Mouse (Mus musculus) forebrain, embryonic 10.5 days (tissue): ENCODE data around the gene Zfp42. TPM values are rescaled to one million over a fixed set of nuclear protein-coding genes. Genes with fewer than 3 reads are reported as not detected.
A peak's percentile ranks its signal among the peaks of the same experiment; 100 is the strongest.
"Not testable (repeated sequence)": the region's sequence is repeated elsewhere in the genome, so short reads cannot be mapped to it uniquely, and the experiment has no call there.

Experiments used
- DNase-seq: peaks from one replicate; pipeline ENCODE4 v3.0.0-alpha.2; 2017; ENCODE audit warnings: low spot score; ENCODE audit errors: extremely low spot score
- H3K27ac ChIP-seq: fragments of 300-500 bp; sonication (generic); 2 replicates; pipeline ENCODE4 v1.5.1; 2016; ENCODE audit warnings: mild to moderate bottlenecking
- H3K27me3 ChIP-seq: fragments of 300-500 bp; sonication (generic); 2 replicates; pipeline ENCODE4 v1.6.1; 2016; ENCODE audit warnings: mild to moderate bottlenecking; ENCODE audit not compliant: poor library complexity, severe bottlenecking
- H3K36me3 ChIP-seq: fragments of 300-500 bp; sonication (generic); replicated peaks from 2 replicates; pipeline ENCODE4 v1.6.1; 2016; ENCODE audit warnings: mild to moderate bottlenecking, moderate library complexity
- H3K4me1 ChIP-seq: fragments of 300-500 bp; sonication (generic); 2 replicates; pipeline ENCODE4 v1.6.1; 2016
- H3K4me3 ChIP-seq: fragments of 300-500 bp; sonication (generic); 2 replicates; pipeline ENCODE4 v1.5.1; 2016; ENCODE audit warnings: mild to moderate bottlenecking, moderate library complexity
- H3K9me3 ChIP-seq: fragments of 300-500 bp; sonication (generic); 2 replicates; pipeline ENCODE4 v1.6.1; 2016; ENCODE audit warnings: mild to moderate bottlenecking, moderate library complexity
- WGBS: fragments of 180-500 bp; shearing (Covaris S2); methylation state at CpG from one replicate; pipeline ENCODE4 v1.1.7; 2016; 5-methylcytosine and 5-hydroxymethylcytosine counted together
- polyA plus RNA-seq: library from polyadenylated mRNA; unstranded; fragments of >200 nt; fragmentation: Nextera tagmentation; extraction: Ambion mirVana; gene quantifications from 2 replicates; pipeline ENCODE4 v1.2.1, GENCODE M21; 2016

Gene Zfp42
- polyA plus RNA-seq, result not detected in 2 replicates

DNA sequence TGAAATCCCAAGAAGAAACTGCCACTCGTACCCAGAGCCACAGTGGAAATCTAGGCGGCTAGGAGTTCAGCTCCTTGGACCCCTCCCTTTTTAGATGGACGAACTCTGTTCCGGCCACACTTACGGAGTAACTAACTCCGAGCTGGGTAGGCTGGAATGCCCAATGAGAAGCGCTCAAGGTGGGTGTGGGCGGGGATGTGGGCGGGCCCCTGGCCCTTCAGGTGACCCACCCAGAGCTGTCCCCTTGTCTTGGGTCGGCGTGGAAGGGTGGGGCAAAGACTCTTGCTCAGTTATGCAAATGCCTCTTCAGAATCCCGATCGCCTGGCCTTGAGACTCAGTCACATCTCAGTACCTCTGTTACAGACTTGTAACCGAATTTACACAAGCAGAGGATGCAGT is at the start of gene Zfp42:
Gene Zfp42 (minus strand): TSS at position 85 of the 400 bp plus-strand sequence.
- WGBS, result 39% methylated on average over 14 of the region's 14 CpGs

DNA sequence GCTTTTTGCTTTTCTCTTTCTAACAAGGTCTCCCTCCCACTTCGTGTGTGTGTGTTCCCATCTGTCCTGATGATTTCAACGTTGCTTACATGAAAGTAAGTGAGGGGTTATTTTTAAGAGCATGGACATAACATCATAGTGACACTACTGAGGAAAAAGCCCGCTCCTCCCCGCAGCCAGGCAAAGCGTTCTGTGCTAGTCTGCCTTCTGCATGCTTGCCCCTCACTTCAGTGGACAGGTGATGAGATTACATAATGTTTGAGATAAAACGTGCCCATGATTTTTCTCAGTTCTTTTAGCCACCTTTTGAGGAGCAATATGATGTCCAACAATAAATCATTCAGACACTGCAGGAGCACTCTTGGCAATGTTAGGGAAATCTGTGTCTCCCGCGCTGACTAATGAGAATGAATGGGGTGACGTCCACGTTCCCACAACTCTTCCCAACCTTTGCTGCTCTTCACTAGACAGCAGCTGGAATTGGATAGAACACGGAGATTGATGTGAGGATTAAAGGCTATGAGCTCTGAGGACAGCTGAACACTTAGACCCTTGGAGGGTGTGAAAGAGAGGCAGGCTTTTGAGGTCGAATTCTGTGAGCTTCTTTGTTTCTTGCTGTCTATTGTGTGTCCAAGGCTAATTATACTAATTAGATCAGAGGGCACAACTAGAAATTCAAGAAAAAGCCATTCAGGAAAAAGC is 49.4 kb upstream of the Zfp42 start:
- no peak overlapping the region for H3K4me3 ChIP-seq
- no peak for DNase-seq
- H3K36me3 ChIP-seq, result no peaks in the 10 kb centered on the region
- peaks cover 8% of the 10 kb centered on the region; the same call in 1 of the 2 replicates for H3K4me1 ChIP-seq
- 55% methylated on average over 12 of the region's 12 CpGs for WGBS
- peak overlapping the region; percentile 9; the same call in 1 of the 2 replicates for H3K27ac ChIP-seq
- no peaks in the 10 kb centered on the region for H3K27me3 ChIP-seq
- H3K9me3 ChIP-seq, result no peaks in the 10 kb centered on the region

More for the DNA sequence above, at the start of gene Zfp42:
- no peaks in the 10 kb centered on the region for H3K36me3 ChIP-seq
- no peaks in the 10 kb centered on the region for H3K4me1 ChIP-seq
- DNase-seq, result no peak
- peak within 1 kb of the TSS; percentile 14 for H3K4me3 ChIP-seq
- H3K27me3 ChIP-seq, result no peaks in the 10 kb centered on the region
- no peak within 1 kb of the TSS for H3K27ac ChIP-seq
- H3K9me3 ChIP-seq, result peaks cover 7% of the 10 kb centered on the region

DNA sequence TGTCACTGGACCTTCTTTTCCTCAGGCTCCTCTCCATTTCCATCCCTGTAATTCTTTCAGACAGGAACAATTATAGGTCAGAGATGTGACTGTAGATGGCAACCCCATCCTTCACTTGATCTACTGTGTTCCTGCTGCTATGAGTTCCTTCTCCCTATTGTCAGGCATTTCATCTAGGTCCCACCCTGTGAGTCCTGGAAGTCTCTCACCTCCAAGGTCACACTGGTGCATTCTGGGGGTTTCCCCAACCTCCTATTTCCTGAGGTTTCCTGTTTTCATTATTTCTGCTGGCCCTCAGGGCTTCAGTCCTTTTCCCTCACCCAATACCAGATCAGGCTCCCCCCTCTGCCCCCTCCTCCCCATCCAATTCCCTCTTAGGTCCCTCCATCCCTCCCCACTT is 45.5 kb upstream of the Zfp42 start:
- not testable (repeated sequence) for H3K9me3 ChIP-seq, H3K4me1 ChIP-seq, H3K4me3 ChIP-seq, H3K27me3 ChIP-seq, DNase-seq, H3K36me3 ChIP-seq, H3K27ac ChIP-seq

DNA sequence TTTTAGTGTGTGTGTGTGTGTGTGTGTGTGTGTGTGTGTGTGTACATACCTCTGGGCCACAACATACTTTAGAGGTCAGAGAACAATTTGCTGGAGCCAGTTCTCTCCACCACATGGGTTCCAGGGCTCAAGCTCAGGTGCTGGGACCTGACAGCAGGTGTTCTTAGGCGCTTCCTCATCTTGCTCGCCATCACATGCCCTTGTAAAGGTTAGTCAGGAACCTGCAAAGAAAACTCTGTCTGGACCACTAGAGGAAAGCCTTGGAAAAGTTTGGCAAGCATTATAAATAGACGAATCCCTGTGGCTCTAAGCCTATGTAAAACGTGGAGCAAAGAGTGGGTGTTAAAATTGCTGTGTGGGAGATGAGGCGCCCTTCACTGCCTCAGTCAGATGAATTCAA is 31.8 kb upstream of the Zfp42 start:
- Histone ChIP-seq H3K4me1 (no peaks in the 10 kb centered on the region), H3K9me3 (no peaks in the 10 kb centered on the region), H3K27ac (no peak overlapping the region), H3K36me3 (no peaks in the 10 kb centered on the region), H3K4me3 (no peak overlapping the region), H3K27me3 (no peaks in the 10 kb centered on the region)
- DNase-seq, result no peak
- 84% methylated on average over 5 of the region's 5 CpGs for WGBS

DNA sequence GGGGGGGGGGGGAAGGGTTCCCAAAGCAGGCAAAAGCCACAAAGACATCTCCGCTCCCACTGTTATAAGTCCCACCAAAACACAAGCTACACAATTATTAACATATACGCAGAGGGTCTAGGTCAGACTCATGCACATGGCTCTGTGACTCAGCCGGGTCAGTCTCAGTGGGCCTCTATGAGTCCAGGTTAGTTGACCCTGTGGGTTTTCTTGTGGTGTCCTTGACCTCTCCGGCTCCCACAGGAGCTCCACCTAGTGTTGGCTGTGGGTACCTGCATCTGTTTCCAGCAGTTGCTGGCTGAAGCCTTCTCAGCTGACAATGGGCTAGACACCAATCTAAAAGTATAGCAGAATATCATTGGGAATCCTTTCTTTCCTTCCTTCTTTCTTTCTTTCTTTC is 26.7 kb upstream of the Zfp42 start:
- no peaks in the 10 kb centered on the region for H3K36me3 ChIP-seq
- H3K9me3 ChIP-seq, result 0 out of 2 replicates have a peak, but pooled peaks cover 3% of the 10 kb centered on the region
- DNase-seq, result peak; percentile 36
- H3K4me3 ChIP-seq, result no peak overlapping the region
- no peaks in the 10 kb centered on the region for H3K4me1 ChIP-seq
- H3K27me3 ChIP-seq, result no peaks in the 10 kb centered on the region
- 64% methylated on average over 4 of the region's 4 CpGs for WGBS
- no peak overlapping the region for H3K27ac ChIP-seq

DNA sequence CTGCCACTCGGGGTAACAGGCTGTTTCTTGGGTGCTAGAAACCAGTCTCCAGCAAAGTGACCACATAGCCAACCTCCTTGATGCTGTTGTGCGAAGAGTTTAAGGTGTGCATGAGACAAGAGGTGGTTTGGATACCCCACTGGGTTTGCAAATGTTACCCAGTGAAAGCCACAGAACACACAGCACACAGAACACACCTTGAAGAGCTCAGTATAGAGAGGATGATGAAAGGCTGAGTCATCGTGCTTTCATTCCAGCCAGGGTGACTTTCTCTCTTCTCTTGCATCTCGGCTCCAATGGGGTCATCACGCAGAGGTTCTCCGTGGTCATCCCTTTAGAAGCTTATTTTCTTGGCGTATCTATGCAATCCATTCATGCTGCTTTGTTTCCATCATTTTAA is 24.9 kb upstream of the Zfp42 start:
- Histone ChIP-seq H3K4me1 (no peaks in the 10 kb centered on the region), H3K27me3 (no peaks in the 10 kb centered on the region), H3K9me3 (0 out of 2 replicates have a peak, but pooled peaks cover 3% of the 10 kb centered on the region), H3K36me3 (no peaks in the 10 kb centered on the region), H3K4me3 (no peak overlapping the region), H3K27ac (no peak overlapping the region)
- WGBS, result 91% methylated on average over 7 of the region's 7 CpGs
- no peak for DNase-seq

DNA sequence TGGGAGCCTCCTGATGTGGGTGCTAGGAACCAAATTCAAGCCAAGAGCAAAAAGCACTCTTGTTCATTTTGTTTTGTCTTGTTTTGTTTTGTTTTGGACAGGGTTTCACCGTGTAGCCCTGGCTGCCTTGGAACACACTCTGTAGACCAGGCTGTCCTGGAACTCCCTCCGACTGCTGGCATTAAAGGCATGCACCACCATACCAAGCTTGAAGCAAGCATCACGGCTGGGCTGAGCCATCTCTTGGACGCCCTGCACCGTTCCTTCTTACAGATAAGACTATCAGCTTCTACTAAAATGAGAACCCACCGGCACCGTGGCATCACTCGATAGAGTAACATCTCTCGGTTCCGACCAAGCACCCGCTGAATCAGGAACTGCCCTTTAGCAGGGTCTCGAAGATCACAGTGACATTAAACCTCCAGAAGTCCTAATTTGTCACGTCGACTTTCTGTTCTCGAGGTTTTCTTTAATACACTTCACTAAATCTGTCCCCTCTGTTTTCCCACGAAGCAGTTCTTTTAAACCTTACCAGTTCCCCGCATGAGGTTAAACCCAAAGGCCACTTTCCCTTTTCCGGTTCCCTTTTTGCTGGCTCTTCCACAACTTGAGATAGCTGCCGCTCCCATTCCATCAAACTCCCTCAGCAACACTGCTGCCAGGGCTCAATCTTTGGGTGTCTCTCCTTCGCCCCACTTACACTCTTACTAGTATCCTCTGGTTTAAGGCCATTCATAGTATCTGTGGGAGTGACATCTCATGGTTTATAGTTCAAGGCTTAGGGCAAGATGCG is 23.3 kb upstream of the Zfp42 start:
- Histone ChIP-seq H3K36me3 (no peaks in the 10 kb centered on the region), H3K27me3 (no peaks in the 10 kb centered on the region), H3K9me3 (0 out of 2 replicates have a peak, but pooled peaks cover 5% of the 10 kb centered on the region), H3K4me3 (no peak overlapping the region), H3K4me1 (no peaks in the 10 kb centered on the region), H3K27ac (no peak overlapping the region)
- 92% methylated on average over 21 of the region's 21 CpGs for WGBS
- no peak for DNase-seq

DNA sequence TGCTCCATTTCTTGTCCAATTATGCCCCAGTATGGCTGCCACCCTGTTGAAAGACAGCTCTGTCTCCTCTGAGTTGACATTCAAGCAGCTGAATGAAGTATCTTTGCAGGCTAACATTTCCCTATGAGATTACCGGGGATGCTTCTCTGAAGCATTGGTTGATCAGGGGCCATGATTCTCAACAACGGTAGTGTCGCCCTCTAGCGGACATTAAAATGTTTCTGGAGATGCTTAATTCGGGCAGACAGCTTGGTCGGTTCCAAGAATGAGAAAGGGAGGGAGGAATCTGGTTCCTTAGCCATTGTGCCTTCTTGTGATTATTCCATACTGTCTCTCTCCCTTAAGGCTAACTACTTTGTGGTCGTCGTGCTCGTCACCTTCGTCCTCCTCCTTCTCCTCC is 21.9 kb upstream of the Zfp42 start:
- H3K4me1 ChIP-seq, result no peaks in the 10 kb centered on the region
- H3K9me3 ChIP-seq, result 0 out of 2 replicates have a peak, but pooled peaks cover 5% of the 10 kb centered on the region
- H3K27me3 ChIP-seq, result no peaks in the 10 kb centered on the region
- 85% methylated on average over 10 of the region's 10 CpGs for WGBS
- H3K4me3 ChIP-seq, result no peak overlapping the region
- H3K27ac ChIP-seq, result no peak overlapping the region
- no peak for DNase-seq
- no peaks in the 10 kb centered on the region for H3K36me3 ChIP-seq

DNA sequence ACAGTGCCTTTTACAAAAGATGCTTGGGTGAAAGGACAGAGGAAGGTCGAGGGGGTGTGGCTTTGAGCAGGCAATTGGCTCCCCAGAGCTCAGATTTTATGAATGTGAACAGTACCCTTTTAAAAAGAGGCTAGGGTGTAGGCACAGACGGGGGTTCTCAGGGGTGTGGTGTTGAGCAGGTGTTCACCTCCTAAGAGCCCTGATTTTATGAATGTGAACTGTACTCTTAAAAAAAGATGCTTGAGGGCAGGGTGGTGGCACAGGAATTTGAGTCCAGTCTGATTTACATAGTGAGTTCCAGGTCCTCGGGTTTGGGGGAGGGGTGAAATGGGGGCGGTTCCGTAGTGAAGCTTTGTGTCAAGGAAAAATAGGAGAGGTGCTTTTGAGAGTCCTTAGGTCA is 14.0 kb upstream of the Zfp42 start:
- no peaks in the 10 kb centered on the region for H3K4me1 ChIP-seq
- no peak for DNase-seq
- no peaks in the 10 kb centered on the region for H3K27me3 ChIP-seq
- WGBS, result 85% methylated on average over 5 of the region's 5 CpGs
- no peak overlapping the region for H3K27ac ChIP-seq
- H3K36me3 ChIP-seq, result no peaks in the 10 kb centered on the region
- H3K9me3 ChIP-seq, result peaks cover 2% of the 10 kb centered on the region; the same call in 1 of the 2 replicates
- H3K4me3 ChIP-seq, result no peak overlapping the region

DNA sequence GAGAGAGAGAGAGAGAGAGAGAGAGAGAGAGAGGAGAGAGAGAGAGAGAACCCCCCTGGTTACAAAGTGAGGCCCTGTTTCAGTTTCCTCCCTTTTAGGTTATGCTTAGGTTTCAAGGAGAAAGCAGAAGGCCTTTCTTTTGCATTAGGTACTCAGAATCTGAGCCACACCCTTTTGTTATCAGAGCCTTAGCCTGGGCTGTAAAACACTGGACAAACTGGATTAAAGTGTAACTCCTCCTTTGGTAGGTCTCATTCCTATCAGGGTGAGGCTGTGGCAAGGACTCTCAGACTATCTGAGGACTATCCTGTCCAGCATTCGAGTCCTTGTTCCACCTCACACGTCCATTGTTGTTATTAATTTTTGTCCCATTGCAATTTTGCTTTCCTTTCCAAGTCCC is 1.4 kb upstream of the Zfp42 start:
- Histone ChIP-seq H3K36me3 (no peaks in the 10 kb centered on the region), H3K4me1 (no peaks in the 10 kb centered on the region)
- WGBS, result 92% methylated on average over 2 of the region's 2 CpGs

DNA sequence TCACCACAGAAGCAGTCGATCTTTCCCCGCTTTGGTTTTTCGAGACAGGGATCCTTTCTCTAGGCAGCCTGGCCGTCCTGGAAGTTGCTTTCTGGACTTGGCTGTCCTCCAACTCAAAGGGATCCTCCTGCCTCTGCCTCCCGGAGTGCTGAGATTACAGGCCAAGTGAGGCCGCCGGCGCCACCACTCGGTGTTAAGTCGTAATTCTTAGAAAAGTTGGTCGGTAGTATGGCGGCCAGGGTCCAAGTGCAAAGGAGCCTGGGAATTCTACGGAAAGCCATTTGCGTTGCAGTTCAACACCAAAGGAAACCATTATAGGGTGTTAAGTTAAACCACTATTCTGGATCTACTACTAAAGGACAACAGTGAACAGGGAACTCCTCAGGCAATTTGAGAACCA is 1.1 kb downstream of the Zfp42 start:
- WGBS, result 96% methylated on average over 14 of the region's 14 CpGs
- Histone ChIP-seq H3K4me1 (no peaks in the 10 kb centered on the region), H3K9me3 (peaks cover 7% of the 10 kb centered on the region), H3K27ac (no peak overlapping the region), H3K27me3 (no peaks in the 10 kb centered on the region), H3K36me3 (no peaks in the 10 kb centered on the region), H3K4me3 (no peak overlapping the region)
- DNase-seq, result no peak

More for the DNA sequence above, 1.4 kb upstream of the Zfp42 start:
- no peak for DNase-seq
- no peaks in the 10 kb centered on the region for H3K27me3 ChIP-seq
- H3K4me3 ChIP-seq, result no peak overlapping the region
- H3K27ac ChIP-seq, result no peak overlapping the region
- peaks cover 7% of the 10 kb centered on the region for H3K9me3 ChIP-seq

DNA sequence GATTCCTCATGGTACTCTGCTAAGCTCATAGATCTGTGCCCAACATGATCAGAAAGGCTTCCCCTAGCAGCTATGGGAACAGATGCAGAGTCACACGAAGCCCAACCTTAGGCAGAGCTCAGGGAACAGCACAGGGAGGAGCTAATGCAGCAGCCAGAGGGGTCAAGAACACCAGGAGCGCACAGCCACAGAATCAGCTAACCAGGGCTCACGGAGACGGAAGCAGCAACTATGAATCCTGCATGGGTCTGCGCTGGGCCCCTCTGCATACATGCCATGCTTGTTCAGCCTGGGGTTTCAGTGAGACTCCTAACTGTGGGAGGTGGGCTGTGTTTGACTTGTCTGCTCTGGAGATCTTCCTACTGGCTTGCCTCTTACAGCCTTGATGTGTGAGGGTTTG is 7.0 kb downstream of the Zfp42 start:
- Histone ChIP-seq H3K27me3 (no peaks in the 10 kb centered on the region), H3K27ac (no peak overlapping the region), H3K4me1 (0 out of 2 replicates have a peak, but pooled peaks cover 3% of the 10 kb centered on the region), H3K9me3 (no peaks in the 10 kb centered on the region), H3K4me3 (no peak overlapping the region), H3K36me3 (no peaks in the 10 kb centered on the region)
- WGBS, result 79% methylated on average over 5 of the region's 5 CpGs
- no peak for DNase-seq

DNA sequence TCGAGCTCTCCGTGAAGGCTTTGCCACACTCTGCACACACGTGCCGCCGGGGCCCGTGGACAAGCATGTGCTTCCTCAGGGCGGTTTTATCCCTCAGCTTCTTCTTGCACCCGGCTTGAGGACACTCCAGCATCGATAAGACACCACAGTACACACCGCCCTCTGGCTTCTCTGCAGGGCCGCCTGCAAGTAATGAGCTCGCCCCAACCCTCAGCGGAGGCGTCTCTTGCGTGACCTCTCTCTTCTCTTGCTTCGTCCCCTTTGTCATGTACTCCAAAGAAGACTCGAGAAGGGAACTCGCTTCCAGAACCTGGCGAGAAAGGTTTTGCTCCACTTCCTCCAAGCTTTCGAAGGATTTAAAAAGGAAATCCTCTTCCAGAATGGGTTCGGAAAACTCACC is 11.0 kb downstream of the Zfp42 start:
- 93% methylated on average over 21 of the region's 21 CpGs for WGBS

More for the DNA sequence above, 11.0 kb downstream of the Zfp42 start:
- Histone ChIP-seq H3K4me1 (0 out of 2 replicates have a peak, but pooled peaks cover 3% of the 10 kb centered on the region), H3K27me3 (no peaks in the 10 kb centered on the region), H3K27ac (no peak overlapping the region), H3K9me3 (no peaks in the 10 kb centered on the region), H3K36me3 (no peaks in the 10 kb centered on the region), H3K4me3 (no peak overlapping the region)
- no peak for DNase-seq
